Mouse (Mus musculus) midbrain, embryonic 16.5 days (tissue): ENCODE measurements at regions not wholly inside any gene's neighbourhood (a gene's known extent, or its start where the extent isn't known, plus 50 kb on each side); places are given as distances from the start of the nearest gene placed in this dataset.

ENCODE experiments used
- ATAC-seq: fragments of 200-750 bp; cut with Nextera tagmentation; 2 replicates; pipeline ENCODE4 v1.8.0; 2017; ENCODE audit warnings: moderate TSS enrichment
- H3K27ac ChIP-seq: fragments of 300-500 bp; sonication (generic); 2 replicates; pipeline ENCODE4 v1.5.1; 2014; ENCODE audit warnings: mild to moderate bottlenecking, low read length, mixed read lengths
- H3K27me3 ChIP-seq: fragments of 300-500 bp; sonication (generic); 2 replicates; pipeline ENCODE4 v1.6.1; 2014; ENCODE audit warnings: low read depth, low read length, mixed read lengths; ENCODE audit not compliant: control insufficient read depth, insufficient read depth
- H3K36me3 ChIP-seq: fragments of 300-500 bp; sonication (generic); 2 replicates; pipeline ENCODE4 v1.6.1; 2014; ENCODE audit warnings: mild to moderate bottlenecking, low read length, moderate library complexity, mixed read lengths; ENCODE audit not compliant: control insufficient read depth, insufficient read depth
- H3K4me1 ChIP-seq: fragments of 300-500 bp; sonication (generic); 2 replicates; pipeline ENCODE4 v1.6.1; 2014; ENCODE audit warnings: mild to moderate bottlenecking, low read length, mixed read lengths; ENCODE audit not compliant: control insufficient read depth, insufficient read depth
- H3K4me2 ChIP-seq: fragments of 300-500 bp; sonication (generic); 2 replicates; pipeline ENCODE4 v1.6.1; 2014; ENCODE audit warnings: mild to moderate bottlenecking, low read length, mixed read lengths
- H3K4me3 ChIP-seq: fragments of 300-500 bp; sonication (generic); 2 replicates; pipeline ENCODE4 v1.5.1; 2014; ENCODE audit warnings: low read depth, mild to moderate bottlenecking, low read length, moderate library complexity, mixed read lengths
- H3K9ac ChIP-seq: fragments of 300-500 bp; sonication (generic); 2 replicates; pipeline ENCODE4 v1.6.1; 2014; ENCODE audit warnings: low read depth, low read length, mixed read lengths
- H3K9me3 ChIP-seq: fragments of 300-500 bp; sonication (generic); replicated peaks from 2 replicates; pipeline ENCODE4 v1.6.1; 2014; ENCODE audit warnings: mild to moderate bottlenecking, low read length, mixed read lengths; ENCODE audit not compliant: control insufficient read depth, poor library complexity, severe bottlenecking
- WGBS: fragments of 180-500 bp; shearing (Covaris S2); extraction: QIAGEN DNeasy Blood & Tissue Kit; methylation state at CpG from one replicate; pipeline ENCODE4 v1.1.7; 2014; 5-methylcytosine and 5-hydroxymethylcytosine counted together

- Histone ChIP-seq H3K36me3 (no peaks in the 10 kb centered on the region), H3K27me3 (no peaks in the 10 kb centered on the region), H3K9ac (no peak overlapping the region), H3K9me3 (no peaks in the 10 kb centered on the region), H3K4me3 (no peak overlapping the region), H3K4me2 (no peak overlapping the region), H3K4me1 (no peaks in the 10 kb centered on the region), H3K27ac (no peak overlapping the region)
- WGBS = 48% methylated on average over 7 of the region's 7 CpGs
- no peak for ATAC-seq
Observed at GRCm38 (mm10) chr2:173382176-173382813, 106.0 kb upstream of the Pmepa1 start.

- no peaks in the 10 kb centered on the region for H3K36me3 ChIP-seq
- H3K27me3 ChIP-seq = no peaks in the 10 kb centered on the region
- no peak overlapping the region for H3K27ac ChIP-seq
- H3K4me1 ChIP-seq = no peaks in the 10 kb centered on the region
- no peaks in the 10 kb centered on the region for H3K9me3 ChIP-seq
- H3K9ac ChIP-seq = no peak overlapping the region
- H3K4me2 ChIP-seq = no peak overlapping the region
- H3K4me3 ChIP-seq = no peak overlapping the region
- WGBS = 82% methylated on average over 8 of the region's 8 CpGs
- ATAC-seq = no peak
Observed at GRCm38 (mm10) chr2:173384935-173385586, 108.7 kb upstream of the Pmepa1 start.

- Histone ChIP-seq H3K9me3 (no peaks in the 10 kb centered on the region), H3K4me1 (no peaks in the 10 kb centered on the region), H3K4me3 (no peak overlapping the region), H3K36me3 (no peaks in the 10 kb centered on the region), H3K4me2 (no peak overlapping the region), H3K27me3 (no peaks in the 10 kb centered on the region), H3K27ac (no peak overlapping the region), H3K9ac (no peak overlapping the region)
- WGBS = 63% methylated on average over 9 of the region's 9 CpGs
- ATAC-seq = no peak
Observed at GRCm38 (mm10) chr2:173385722-173386141, 109.4 kb upstream of the Pmepa1 start.

GRCm38 (mm10) chr2:173388140-173388539, 111.8 kb upstream of the Pmepa1 start:
- no peak overlapping the region for H3K27ac ChIP-seq
- no peak overlapping the region for H3K4me3 ChIP-seq
- 67% methylated on average over 4 of the region's 4 CpGs for WGBS
- H3K9ac ChIP-seq = no peak overlapping the region
- no peaks in the 10 kb centered on the region for H3K27me3 ChIP-seq
- no peak for ATAC-seq
- no peaks in the 10 kb centered on the region; the same call in 1 of the 2 replicates for H3K9me3 ChIP-seq
- H3K36me3 ChIP-seq = no peaks in the 10 kb centered on the region
- no peaks in the 10 kb centered on the region for H3K4me1 ChIP-seq
- H3K4me2 ChIP-seq = no peak overlapping the region

- 85% methylated on average over 14 of the region's 14 CpGs for WGBS
- Histone ChIP-seq H3K9ac (no peak overlapping the region), H3K4me3 (no peak overlapping the region), H3K4me2 (no peak overlapping the region), H3K27ac (no peak overlapping the region), H3K36me3 (no peaks in the 10 kb centered on the region), H3K27me3 (no peaks in the 10 kb centered on the region), H3K9me3 (no peaks in the 10 kb centered on the region; the same call in 1 of the 2 replicates), H3K4me1 (no peaks in the 10 kb centered on the region)
- no peak for ATAC-seq
Observed at GRCm38 (mm10) chr2:173392557-173393323, 116.4 kb upstream of the Pmepa1 start.

GRCm38 (mm10) chr2:173393324-173393592, 116.9 kb upstream of the Pmepa1 start:
- Histone ChIP-seq H3K4me1 (no peaks in the 10 kb centered on the region), H3K4me2 (no peak overlapping the region), H3K27me3 (no peaks in the 10 kb centered on the region), H3K36me3 (no peaks in the 10 kb centered on the region), H3K9ac (no peak overlapping the region), H3K4me3 (no peak overlapping the region), H3K9me3 (no peaks in the 10 kb centered on the region; the same call in 1 of the 2 replicates), H3K27ac (no peak overlapping the region)
- ATAC-seq = no peak
- 45% methylated on average over 2 of the region's 2 CpGs for WGBS

- Histone ChIP-seq H3K4me1 (no peaks in the 10 kb centered on the region), H3K36me3 (no peaks in the 10 kb centered on the region), H3K4me2 (no peak overlapping the region), H3K27me3 (no peaks in the 10 kb centered on the region), H3K9ac (no peak overlapping the region), H3K4me3 (no peak overlapping the region), H3K27ac (no peak overlapping the region), H3K9me3 (no peaks in the 10 kb centered on the region; the same call in 1 of the 2 replicates)
- ATAC-seq = no peak
- 40% methylated on average over 6 of the region's 6 CpGs for WGBS
Observed at GRCm38 (mm10) chr2:173395526-173395925, 119.2 kb upstream of the Pmepa1 start.

GRCm38 (mm10) chr2:173397846-173398331, 121.6 kb upstream of the Pmepa1 start:
- WGBS = 96% methylated on average over 2 of the region's 2 CpGs
- Histone ChIP-seq H3K4me3 (no peak overlapping the region), H3K27ac (no peak overlapping the region), H3K4me1 (no peaks in the 10 kb centered on the region), H3K9ac (no peak overlapping the region), H3K36me3 (no peaks in the 10 kb centered on the region), H3K9me3 (no peaks in the 10 kb centered on the region), H3K4me2 (no peak overlapping the region), H3K27me3 (no peaks in the 10 kb centered on the region)
- no peak for ATAC-seq

GRCm38 (mm10) chr2:173405629-173406028, 116.8 kb upstream of the 1700021F07Rik start:
- H3K27me3 ChIP-seq = no peaks in the 10 kb centered on the region
- H3K4me2 ChIP-seq = no peak overlapping the region
- no peaks in the 10 kb centered on the region for H3K36me3 ChIP-seq
- H3K4me3 ChIP-seq = no peak overlapping the region
- no peak overlapping the region for H3K9ac ChIP-seq
- H3K27ac ChIP-seq = no peak overlapping the region
- 68% methylated on average over 12 of the region's 12 CpGs for WGBS
- ATAC-seq = no peak
- H3K4me1 ChIP-seq = peaks cover 14% of the 10 kb centered on the region
- no peaks in the 10 kb centered on the region for H3K9me3 ChIP-seq
